Mouse (Mus musculus) cerebellum, postnatal 10 days (tissue): ENCODE data around the gene Rad9b.

ENCODE experiments used
- DNase-seq, 2 experiments: peaks; one replicate each; pipeline ENCODE4 v3.0.0; 2021; ENCODE audit warnings: mixed read lengths in 2 of 2

Gene Rad9b

DNA sequence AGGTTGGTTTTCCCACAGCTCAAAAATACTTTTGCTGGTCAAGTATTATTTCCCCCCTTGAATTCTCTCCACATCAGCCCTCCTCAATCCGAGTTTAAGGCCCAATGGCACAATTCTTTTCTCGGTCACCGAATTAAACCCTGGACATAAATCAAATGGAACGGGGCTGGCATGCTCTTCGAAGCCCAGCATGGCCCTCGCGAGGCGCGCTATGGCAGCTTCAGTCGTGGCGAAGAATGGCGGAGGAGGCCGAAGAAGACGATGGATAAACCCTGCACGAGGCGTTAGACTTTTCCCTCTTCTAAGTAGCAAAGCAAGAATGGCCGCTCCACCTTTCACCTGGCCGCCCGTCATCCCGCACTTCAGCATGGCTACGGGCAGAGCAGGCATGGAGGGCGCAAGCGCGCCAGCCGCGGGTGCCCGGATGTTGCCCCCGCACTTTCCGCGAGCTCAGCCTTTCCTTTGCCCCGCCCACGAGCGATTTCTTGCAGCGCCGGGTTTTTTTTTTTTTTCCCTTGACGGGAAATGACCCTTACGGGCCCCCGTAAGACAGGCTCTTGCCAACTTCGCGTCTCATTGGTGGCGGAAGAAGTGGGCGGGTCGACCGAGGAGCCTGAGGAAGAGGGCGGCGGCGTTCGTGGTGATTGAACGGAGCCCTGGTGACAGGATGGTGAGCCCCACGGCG lies at the start of gene Rad9b, which contains the start of gene Vps29:
Gene Rad9b, minus strand, starts transcription at position 427 of the 685 bp plus-strand sequence.
Gene Vps29, plus strand, starts transcription at position 563 of the 685 bp plus-strand sequence.
- peak; percentile 100 for DNase-seq

DNA sequence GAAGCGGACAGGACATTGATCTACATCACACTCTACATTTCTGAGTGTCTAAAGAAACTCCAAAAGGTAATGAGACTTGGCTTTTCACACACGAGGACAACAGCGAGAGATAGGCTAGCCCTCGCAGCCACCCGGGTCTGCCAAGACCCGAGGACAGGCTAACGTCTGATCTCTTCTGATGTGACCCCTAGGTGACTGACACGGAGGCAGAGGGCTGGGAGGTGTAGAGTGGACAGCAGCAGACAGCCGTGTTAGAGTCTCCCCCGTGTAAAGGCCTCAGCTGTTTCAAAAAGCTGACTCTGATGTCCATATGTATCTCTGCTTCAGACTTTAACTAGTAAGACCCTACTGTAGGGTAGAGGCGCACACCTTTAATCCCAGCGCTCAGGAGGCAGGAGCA lies 49.3 kb upstream of the Rad9b start:
- no peak for DNase-seq

DNA sequence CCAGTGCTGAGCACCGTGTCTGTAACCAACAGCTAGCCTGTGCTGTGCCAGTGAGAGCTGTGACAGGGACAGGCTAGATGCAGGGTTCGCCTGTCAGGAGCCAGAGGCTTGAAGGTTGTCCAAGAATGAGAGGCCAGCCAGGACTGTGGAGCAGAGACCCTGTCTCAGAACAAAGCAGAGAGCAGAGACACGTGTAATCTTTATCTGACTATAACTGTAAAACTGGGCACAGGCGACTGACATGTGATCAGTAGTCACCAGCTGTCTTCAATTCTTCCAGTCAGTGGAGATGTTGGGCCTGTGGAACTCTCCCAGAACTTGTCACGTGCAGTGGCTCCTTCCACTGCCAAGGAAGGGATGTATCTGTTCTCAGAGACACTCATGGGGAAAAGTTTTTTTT lies 48.7 kb upstream of the Rad9b start:
- DNase-seq = peak; percentile 83 to 85

DNA sequence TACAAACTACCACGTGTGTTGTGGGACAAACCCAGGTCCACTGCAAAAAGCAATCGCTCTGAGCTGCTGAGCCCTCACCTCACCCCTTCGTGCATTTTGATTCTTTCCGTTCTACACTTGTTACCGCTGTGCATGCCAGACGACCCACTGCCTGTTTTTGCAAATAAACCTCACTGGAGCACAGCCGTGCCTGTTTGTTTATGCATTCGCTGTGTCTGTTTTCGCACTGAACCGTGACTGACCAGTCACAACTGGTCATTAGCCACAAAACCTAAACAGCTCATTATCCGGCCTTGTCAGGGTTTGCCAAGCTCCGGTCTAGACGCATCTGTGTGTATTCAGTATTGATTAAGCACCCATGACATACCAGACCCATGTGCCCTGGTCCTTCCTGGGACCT lies 48.1 kb upstream of the Rad9b start:
- no peak for DNase-seq

DNA sequence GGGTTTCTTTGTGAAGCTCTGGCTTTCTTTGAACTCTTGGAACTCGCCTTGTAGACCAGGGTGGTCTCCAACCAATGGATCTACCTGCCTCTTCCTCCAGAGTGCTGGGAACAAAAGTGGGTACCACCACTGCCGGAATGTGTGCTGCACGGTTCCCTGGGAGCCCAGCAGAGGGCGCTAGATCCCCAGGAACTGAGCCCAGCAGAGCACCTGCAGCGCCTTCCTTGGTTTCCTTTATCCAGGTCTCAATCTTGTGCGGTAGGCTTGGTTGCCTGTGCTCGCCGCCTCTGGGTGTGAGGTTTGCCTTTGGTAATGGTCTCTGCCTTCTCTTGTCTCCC lies 47.2 kb upstream of the Rad9b start:
- DNase-seq = peak; percentile 89 to 92

DNA sequence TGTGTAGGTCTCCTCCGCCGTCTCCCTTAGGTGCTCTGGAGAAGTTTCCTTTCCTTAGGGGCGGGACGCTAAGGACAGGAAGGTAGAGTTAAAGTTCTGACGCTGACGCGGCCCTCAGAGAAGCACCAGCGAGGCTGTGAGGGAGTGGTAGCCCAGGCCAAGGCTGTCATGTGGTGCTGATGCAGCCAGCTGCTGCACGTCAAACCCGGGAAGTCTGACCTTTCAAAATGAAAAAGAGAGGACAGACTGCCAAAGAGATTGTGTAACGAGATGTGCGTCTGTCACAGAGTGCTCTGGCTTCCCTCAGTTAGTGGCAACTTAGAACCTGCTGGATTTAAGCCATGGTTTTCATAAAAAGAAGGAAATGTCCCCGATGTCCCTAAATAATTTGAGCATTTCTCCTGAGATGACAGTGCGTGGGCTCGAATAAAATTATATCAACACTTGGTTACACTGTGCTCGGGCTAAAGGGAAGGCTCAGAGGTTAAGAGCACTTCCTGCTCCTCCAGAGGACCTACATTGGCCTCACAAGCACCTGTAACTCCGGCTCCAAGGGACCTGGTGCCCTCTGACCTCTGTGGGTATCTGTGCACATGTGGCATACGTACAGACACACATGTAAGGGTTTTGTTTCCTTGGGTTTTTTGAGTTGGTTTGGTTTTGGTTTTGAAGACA lies 46.7 kb upstream of the Rad9b start:
- no peak for DNase-seq

DNA sequence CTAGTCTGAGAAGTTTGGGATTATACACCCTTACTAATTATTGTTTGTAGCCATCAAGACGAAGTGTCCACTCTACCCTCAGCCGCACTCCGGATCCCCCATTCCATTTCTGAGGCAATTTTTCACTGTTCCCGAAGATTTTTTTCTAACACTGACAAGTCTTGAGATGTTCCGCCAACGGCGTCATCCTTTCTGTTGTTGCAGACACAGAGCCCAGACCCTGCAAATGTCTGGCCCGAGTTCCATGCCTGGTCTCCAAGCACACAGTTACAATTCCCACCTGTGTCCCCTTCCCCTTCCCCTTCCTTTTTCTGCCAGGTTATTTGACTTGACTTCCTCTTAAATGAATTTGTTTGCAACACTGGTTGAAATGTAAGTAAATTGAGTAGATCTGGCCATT lies 45.8 kb upstream of the Rad9b start:
- no peak for DNase-seq

DNA sequence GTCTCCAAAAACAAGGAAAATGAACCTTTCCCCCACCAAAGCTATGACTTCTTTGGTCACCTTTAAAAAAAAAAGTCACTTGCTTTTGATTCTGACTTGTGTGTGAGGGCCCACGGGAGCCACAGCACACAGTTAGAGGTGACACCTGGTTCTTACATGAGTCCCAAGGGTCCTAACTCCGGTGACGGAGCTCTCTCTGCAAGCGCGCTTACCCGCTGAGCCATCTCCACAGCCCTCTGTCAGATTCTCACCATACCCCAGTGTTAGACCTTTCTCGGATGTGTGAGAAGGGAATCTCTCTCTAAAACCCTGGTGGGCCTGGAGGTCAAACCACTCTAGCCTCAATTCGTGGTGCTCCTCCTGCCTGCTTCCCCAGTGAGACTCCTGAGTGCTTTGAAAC lies 43.5 kb upstream of the Rad9b start:
- DNase-seq = no peak

DNA sequence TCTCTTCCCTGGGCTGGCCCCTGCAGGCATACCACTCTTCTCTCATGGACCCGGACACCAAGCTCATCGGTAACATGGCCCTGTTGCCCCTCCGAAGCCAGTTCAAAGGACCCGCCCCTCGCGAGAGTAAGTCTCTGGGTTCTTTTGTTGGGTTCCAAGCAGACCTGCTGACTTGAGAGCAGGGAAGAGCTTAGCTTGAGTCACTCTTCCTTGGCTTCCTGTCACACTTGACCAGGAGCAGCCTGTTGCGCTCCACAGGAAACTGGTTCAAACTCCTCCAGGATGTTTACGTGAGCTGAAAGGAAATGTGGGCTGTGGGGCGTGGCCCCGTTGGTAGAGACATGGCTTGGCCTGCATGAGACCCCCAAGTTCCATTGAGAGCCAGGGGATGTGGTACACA lies 42.8 kb upstream of the Rad9b start:
- DNase-seq = no peak

DNA sequence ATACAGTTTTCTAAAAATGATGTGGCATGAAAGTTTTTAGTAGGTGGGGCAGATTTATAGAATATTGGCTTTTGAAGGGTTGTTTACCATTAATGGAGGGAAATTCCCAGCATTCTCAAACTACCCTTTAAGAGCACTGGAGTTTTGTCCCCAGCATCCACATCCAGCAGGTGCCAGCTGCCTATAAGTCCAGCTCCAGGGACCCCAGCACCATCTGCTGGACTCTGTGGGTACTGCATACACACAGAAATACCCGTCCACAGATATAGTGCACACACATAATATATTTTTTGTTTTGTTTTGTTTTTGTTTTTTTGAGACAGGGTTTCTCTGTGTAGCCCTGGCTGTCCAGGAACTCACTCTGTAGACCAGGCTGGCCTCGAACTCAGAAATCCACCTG lies 39.9 kb upstream of the Rad9b start:
- DNase-seq = peak; percentile 86 to 90

DNA sequence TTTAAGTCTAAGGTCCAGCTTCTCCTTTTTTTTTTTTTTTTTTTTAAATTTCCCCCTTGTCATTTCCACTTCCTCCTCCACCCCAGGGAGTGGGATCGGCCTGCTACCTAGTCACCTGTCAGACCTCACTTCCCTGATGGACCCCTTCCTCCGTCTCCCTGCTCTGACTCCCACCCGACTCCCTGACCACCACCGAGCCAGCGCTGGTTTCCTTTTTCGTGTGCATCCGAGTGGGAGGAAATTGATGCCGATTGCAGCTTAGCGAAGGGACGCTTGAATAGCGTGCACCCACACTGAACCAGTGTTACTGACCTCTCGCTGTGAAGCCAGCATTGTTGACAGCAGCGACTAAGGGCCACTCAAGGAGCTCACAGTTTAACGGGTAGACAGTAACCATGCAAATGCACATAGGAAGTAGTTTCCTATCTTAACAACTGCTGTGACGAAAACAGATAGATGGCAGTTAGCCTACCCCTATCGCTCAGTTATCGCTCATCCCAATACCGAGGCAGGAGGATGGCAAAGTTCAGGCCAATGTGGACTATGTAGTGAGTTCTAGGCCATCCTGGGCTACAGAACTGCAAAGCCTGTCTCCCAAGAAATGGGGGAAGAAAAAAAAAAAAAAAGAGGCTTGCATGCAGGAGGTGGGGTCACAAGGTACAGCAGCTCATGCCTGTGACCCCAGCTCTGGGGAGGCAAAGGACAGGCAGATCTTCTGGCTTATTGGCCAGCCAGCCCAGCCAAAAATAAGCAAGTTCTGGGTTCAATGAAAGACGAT lies 38.4 kb upstream of the Rad9b start:
- DNase-seq = peak; percentile 45 to 52

DNA sequence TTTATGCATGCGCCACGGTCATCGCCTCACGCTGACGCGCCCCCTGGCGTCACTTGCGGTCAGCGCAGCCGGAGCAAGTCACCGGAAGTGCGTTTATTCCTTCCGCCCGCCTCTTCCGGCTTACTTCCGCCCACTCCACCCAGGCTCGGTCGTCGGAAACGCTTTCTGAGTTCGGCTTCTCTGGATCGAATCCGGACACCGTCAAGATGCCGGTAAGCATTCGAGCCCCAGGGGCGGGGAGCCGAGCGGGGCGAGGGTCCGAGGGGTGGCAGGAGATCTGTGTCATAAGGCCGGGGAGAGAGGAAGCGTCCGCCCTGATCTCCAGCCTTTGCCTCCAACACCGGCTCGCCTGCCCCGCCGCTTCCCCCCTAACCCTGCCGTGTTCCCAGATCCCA lies 37.8 kb upstream of the Rad9b start, which contains the start of gene Arpc3:
Gene Arpc3, plus strand, starts transcription at position 93 of the 395 bp plus-strand sequence.
- peak; percentile 97 to 98 for DNase-seq

DNA sequence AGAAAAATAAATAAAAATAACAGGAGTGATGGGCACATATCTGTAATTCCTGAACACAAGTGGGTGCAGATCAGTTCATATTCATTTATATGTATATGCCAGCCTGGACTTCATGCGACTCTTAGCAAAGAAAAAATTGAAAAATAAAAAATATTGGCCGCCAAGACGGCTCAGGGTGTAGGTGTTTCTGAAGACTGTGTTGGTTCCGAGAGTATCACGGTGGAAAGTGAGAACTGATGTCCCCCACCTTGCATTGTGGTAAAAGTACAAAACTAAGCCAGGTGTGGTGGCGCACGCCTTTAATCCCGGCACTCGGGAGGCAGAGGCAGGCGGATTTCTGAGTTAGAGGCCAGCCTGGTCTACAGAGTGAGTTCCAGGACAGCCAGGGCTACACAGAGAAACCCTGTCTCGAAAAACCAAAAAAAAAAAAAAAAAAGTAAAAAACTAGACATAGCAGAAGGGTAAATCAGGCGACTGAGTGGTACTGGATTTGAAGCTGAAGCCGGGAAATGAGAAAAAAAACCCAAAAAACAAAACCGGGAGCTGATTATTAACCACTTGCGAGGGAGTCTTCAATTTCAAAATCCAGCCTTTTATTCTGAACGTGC lies 37.2 kb upstream of the Rad9b start:
- no peak for DNase-seq

DNA sequence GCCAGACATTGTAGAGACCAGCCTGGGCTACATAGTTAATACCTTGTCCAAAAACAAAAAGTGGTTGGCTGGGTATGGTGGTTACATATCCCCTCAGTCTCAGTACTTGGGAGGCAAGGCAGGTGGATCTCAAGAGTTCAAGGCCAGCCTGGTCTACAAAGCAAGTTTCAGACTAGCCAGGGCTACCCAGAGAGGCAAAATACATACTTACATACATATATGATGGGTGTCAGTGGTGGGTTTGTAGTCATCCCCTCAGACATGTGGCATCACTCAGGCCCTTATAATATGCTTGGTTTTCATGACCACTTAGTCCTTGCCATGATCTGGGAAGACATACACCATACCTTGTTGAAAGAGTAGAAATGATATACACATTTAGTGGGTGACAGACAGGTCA lies 36.6 kb upstream of the Rad9b start:
- DNase-seq = no peak

DNA sequence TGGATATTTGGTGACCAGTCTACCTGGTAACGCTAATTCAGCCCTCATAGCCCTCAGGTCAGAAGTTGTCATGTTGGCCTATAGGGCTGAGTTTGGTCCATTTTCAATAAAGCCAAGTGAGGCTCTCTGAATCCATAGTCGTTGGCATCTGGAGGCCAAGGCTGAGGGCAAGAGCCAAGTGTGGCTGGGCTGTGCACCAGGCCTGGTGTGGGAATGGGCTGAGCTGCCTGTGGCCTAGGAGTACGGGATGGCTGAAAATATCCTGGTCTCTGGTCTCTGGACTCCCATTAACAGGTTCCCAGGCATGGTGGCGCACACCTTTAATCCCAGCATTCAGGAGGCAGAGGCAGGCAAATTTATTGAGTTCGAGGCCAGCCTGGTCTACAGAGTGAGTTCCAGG lies 36.0 kb upstream of the Rad9b start:
- peak in 1 of 2 experiments; percentile 54 for DNase-seq

DNA sequence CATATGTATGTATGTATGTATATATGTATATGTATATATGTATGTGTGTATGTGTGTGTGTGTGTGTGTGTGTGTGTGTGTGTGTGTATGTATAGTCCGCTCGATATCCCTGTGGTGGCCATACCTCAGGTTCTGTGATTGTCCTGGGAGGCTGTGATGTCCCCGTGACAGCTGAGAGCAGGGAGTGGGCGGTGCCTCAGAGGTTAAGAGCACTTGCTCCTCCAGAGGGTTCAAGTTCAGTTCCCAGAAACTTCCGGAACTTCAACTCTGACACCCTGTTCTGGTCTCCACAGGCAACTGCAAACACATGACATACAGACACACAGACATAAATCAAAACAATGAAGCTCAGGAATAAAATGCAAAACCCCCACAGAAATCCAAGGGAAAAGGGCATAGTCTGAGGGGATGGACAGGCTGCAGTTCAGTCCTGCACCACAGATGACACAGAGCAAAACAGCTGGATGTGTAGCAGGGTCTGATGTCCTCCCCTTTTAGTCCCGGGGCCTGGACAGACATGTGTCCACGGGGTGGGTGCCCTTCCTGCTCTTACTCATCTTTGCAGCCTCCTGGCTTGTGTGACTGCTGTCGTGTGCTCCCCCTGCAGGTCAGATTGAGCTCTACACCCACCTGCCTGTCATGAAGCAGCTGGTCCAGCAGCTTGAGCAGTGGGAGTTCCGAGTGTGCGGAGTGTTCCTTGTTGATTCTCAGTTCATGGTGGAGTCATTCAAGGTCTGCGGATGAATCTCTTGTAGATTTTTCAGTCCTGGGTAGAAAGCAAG lies 25.5 kb upstream of the Rad9b start:
- peak; percentile 88 to 93 for DNase-seq

DNA sequence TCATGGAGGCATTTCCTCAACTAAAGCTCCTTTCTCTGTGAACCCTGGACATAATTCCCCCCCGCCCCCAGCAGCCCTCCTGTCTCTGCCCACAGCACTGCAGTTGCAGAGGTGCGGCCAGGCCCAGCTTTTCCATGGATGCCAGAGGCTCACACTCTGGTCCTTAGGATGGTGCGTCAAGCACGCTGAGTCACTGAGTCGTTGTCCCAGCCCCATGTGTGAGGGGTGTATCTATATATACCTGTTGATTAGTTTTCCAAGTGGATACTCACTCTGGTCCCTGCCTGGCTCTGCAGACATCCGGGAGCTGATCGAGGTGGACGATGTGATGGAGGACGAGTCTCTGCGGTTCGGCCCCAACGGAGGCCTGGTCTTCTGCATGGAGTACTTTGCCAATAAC lies 24.1 kb upstream of the Rad9b start:
- peak in 1 of 2 experiments; percentile 2 for DNase-seq

DNA sequence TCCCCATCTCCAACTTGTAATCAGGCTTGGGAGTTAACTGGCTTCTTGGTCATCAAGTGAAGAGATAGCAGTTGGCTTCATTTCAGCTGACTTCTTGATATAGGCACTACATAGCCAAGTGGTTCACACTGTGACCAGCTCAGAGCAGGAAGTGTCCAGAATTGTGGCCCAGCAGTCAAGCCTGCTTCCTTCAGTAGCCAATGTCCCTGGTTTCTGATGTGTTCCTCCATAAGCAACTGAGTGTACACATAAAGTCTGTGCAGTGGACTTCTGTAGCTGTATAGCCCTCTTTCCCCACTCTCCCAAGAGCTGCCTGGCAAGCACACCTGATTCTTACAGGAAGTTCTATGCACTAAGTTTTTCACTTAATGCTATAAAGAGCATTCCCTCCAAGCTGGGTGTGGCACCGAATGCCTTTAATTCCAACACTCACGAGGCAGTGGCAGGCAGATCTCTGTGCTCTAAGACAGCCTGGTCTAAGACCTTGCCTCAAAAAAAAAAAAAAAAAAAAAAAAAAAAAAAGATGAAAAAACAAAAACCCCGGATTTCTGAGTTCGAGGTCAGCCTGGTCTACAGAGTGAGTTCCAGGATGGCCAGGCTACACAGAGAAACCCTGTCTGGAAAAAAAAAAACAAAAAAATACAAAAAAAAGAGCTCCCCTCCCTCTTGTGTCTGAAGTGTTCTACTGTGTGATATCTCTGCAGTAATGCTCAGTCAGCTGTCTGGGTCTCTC lies 23.2 kb upstream of the Rad9b start:
- no peak for DNase-seq

DNA sequence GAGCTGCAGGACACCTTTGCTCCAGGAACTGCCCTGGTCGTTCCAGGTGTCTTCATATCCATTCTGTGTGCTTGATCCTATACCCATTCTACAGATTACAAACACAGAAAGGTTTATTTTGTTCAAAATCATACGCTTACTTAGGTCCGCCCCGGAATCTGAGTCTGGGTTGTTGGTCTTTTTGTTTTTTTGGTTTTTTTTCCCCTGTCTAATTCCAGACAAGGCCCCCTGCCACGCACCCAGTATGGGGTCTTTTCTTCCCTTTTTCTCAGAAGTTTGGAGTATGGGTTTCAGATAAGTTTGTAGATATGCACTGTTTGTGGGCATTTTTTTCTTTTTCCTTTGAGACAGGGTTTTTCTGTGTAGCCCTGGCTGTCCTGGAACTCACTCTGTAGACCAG lies 18.8 kb upstream of the Rad9b start:
- DNase-seq = peak; percentile 37 to 58

DNA sequence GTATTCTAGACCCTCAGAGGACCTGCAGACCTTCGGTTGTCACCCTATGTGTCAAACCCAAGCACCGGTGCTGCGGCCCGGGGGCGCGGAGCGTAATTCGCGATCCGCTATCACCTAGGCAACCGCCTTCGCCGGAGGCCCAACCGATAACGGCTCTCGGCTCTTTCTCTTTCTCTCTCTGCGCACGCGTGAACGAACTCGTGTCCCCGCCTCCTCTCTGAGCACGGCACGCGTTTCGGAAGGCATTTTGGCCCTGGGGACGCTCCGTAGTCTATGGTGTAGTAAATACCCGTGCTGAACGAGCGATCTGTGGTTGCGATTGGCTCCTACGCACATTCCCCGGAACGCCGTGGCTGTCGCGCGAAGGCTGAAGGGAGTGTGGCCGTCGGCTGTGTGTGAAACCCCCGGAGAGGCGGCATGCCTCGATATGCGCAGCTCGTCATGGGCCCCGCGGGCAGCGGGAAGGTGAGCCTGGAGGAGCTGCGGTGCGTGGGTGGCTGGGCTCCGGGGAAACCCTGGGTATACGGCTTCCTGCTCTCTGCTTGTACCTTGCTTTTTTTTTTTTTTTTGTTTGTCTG lies 18.2 kb upstream of the Rad9b start, which contains the start of gene Fam216a:
Gene Fam216a, minus strand, starts transcription at position 173 of the 578 bp plus-strand sequence.
- DNase-seq = peak; percentile 99 to 100

DNA sequence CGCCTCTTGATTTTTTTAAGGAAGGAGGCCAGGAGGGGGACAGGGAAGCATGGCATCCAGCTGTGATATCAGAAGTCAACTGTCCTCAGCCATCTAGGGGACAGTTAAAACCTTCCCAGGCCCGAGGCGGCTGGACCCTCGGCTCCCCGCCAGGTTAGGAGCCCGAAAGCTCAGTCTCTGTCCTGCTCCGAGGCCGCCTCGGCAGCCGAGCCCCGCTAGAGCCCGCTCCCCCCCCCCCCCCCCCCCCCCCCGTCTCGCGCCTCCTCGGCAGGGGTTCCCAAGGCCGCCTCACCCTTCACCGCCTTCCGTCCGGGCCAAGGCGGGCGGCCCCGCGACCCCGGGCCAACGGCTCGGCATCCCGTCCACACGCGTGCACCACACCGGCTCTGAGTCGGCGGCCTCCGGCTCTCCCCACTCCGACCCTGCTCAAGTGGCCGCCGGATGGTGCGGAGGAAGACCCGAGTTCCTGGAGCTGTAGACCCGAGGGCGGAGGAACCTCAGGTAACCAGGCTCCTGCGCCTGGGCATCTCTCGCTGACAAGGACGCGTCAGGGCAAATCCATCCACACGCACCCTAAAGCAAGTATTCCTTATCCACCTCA lies 17.7 kb upstream of the Rad9b start, which contains the start of gene Gpn3:
Gene Gpn3, plus strand, starts transcription at position 286 of the 601 bp plus-strand sequence.
- peak; percentile 65 to 72 for DNase-seq
